Mouse (Mus musculus) lung, postnatal 36 days (tissue): ENCODE results near the gene Rbfox2.
"Not testable (repeated sequence)": the region's sequence is repeated elsewhere in the genome, so short reads cannot be mapped to it uniquely, and the experiment has no call there.

Source experiments
- DNase-seq: peaks from one replicate; pipeline ENCODE4 v3.0.0; 2022; ENCODE audit warnings: mixed read lengths

Gene Rbfox2

DNA sequence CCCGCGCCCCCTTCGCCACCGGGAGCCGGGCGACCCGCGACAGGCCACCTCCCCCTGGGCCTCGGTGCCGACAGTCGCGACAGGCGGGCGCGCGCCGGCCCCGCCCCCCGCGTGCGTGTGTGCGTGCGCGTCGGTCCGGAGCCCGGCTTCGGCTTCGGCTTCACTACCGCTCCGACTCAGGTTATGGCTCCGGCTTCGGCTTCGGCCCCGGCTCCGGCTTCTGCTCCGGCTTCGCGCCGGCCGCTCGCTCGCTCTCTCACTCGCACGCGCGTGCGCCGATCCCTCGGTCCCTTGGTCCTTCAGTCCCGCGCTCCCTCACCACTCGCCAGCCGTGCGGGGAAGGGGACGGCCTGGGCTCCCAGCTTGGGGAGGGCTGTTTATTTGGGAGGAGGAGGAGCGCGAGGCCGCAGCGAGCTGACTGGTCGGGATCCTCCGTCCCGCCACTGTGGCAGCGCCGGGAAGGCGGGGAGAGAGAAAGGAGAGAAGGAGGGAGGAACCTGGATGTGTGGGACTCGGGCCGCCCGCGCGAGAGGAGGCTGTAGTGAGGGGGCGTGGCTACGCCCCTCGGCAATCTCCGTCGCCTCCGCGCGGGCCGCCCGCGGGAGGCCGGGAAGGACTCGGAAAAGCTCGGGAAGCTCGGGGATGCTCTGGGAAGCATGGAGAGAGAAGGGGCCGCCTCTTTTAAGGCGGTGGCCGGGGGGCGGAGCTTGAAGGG, at the start of gene Rbfox2:
Rbfox2 (minus strand) TSS at position 458 of the 715 bp plus-strand sequence.
- peak; percentile 95 for DNase-seq

- no peak for DNase-seq
These were observed 49.5 kb upstream of the Rbfox2 start for GRCm38 (mm10) chr15:77356248-77356810.

DNA sequence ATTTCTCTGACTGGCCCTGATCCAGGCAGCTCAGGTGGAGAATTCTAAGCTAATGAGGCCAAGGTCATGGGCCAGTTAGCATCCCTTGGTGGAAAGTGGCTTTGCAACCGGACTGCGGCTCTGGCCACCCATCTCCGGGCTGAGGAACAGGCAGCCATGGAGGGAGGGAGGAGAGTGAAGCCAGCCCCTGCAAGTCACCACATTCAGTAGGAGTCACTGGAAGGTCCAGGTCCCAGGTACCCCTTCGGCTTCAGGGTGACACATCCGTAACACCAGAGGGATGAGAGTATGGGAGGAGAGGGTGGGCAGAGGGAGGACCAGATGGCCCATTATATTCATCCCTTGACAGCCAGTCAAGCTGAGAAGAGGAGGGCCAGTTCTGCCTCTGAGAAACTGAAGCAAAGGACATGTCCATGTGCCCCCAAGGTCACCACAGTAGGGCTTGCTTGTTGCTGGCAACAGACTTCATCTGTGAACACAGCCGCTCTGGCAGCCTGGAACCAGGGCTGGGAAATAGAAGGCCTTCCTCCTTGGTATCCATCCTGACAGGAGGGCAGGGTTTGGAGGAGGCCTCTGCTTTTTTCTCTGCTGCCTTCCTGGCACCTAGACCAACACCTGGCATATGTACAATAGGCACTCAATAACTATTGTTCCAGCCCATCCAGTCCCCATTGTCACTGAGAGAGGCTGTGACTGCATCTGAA, 48.2 kb upstream of the Rbfox2 start:
- no peak for DNase-seq

DNA sequence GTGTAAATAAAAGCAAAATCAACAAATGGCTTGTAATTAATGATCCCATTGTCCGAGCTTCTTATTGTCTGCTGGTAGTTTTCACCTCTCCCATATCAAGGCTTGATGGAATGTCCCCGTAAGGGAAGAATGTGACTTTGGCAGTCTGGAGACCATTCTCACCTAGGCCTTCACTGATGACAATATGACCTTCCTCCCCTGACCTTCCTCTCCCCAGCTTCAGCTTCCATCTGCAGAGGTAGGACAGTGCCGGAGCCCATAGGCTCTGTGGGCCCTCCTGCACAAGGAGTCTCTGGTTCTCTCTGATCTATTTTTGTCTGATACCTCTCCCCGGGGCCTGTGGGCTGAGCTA, 47.7 kb upstream of the Rbfox2 start:
- DNase-seq = no peak

- DNase-seq = no peak
These were observed 47.0 kb upstream of the Rbfox2 start for GRCm38 (mm10) chr15:77353764-77354163.

DNA sequence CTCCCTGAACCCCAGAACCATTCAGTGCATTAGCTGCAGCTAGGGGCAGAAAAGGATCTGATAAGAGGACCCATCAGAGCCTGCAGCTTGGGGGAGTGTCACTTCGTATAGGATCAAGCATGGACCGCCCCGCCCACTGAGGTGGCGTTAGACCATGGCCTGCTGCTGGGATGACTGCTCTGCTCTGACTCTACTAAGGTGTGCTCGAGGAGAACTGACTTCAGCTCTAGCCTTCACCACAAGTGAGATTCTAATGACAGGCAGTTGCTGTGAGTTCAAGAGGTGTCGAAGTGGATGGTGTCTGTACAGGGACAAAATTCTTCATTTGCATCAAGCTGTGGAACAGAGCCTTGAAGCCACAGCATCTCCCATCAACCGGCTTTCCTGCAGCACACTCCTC, 46.1 kb upstream of the Rbfox2 start:
- no peak for DNase-seq

- no peak for DNase-seq
These were observed 43.3 kb upstream of the Rbfox2 start for GRCm38 (mm10) chr15:77350117-77350516.

DNA sequence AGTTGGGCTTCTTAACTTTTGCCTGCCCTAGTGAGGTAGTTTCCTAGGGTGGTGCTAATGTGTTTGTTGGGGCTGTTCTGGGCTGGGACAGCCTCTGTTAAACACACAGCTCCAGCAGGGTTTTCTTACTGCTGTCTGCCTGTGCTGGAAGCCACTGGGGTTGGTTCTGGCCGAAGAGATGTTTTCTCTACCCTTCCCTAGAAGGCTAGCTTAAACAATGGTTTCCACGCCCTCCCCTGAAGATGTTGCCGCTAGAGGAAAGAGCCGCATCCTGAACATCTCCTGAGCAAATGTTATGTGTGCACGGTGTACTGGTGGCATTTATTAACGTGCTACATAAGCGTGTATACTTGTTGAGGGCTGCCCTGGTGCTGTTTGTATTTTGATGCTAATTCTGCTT, 41.3 kb upstream of the Rbfox2 start:
- no peak for DNase-seq

DNA sequence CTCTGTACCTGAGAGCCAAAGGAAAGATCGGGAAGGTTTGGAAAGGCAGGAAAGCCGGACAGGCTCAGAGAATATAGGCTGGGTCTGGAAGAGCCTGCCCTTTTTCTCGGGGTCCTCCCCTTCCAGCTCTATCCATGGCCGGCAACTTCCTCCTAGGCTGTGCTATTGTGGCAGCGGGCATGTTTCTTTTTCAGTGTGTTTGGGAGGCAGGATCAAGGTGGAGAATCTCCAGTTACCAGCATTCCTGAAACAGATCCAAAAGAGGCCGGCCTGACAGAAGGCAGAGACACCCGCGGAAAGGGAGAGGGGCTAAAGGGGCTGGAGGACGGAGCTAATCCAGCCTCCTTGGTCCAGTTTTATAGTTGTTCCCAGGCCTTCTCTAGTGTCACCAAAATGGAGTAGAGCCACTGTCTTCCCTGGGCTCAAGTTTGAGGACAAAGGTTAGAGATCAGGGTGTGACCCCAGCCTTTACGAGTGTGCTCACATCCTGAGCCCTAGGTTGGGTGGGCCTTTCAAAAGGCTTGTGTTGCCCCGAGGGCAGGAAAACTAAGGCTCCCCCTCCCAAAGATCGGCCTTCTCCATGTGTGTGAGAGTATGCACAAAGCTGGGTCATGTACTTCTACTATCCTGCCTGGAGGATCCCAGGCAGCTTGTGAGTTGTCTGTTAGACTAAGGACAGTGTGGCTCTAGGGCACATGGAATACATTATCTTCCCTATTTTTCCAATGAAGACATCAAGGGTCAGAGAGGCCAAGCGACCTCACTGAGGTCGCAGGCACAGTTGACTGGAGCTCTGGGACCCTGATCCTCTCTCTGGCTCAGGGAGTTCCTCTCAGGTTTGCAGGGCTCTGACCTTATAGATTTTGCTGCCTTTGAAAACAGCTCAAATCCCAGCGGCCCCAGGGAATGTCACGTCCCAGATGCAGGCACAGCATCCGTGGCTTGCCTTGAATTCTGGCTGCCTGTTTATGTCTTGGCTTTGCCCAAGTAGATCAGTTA, 37.6 kb upstream of the Rbfox2 start:
- peak; percentile 33 for DNase-seq

GRCm38 (mm10) chr15:77343527-77344091, 36.8 kb upstream of the Rbfox2 start:
- DNase-seq = peak; percentile 88

DNA sequence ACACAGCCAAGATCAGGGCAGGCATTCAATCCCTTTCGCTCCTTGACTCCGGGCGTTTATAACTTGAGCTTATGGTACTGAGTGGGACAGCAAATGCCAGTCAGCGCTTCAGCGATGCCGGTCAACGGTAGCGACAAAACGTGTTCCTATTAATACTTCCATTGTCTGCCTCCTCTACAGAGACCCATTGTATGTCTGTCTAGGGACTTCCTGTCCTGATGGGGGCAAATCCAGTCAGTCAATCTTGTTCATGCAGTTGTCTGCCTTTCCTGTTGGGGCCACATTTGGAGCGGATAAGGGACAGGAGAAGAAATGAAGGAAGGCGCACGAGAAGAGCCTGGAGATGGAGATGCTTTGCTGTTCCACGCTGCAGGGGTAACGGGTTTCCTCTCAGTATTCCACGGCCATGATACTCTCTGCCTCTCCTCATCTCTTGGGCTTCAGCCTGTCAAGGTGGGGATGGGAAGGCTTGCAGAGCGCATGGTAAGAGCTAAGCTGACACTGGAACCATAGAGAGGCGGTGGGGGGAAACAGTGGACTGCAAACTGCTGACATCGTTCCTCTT, 36.2 kb upstream of the Rbfox2 start:
- no peak for DNase-seq

DNA sequence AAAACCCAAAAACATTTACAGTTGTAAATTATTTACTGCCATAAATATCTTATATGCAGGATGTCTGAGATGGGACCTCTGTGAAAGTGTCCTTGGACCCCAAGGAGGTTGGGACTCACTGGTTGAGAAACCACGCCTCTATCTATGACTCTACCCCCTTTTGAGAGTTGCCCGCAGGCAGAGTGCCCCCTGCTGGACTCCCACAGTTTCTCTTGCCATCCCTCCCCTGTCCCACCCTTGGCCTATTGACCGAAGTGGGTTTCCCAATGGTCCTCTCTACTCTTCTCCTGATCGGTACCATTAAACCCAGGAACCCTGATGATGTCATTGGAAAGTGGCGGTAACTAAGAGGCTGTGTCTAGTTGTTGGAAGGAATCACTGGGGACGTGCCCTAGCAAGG, 35.2 kb upstream of the Rbfox2 start:
- DNase-seq = no peak

DNA sequence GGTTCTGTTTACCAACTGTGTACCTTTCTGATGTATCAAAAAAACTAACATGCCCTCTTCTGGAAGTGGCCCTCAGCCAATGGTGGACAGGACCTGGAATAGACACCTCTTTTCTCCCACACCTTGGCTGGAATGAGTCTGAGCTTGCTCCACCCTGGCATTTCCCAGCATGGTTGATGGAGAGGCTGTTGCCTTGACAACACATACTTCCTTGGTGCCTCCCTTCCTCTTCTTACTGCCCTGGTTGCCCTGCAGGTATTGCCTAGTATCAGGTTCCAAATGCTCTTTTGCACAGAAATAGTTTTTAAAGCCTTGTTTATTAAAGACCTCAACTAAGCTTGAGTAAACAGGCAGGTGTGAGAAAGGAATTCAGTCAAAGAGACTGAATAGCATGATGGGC, 33.8 kb upstream of the Rbfox2 start:
- DNase-seq = peak; percentile 53

GRCm38 (mm10) chr15:77338924-77339429, 32.2 kb upstream of the Rbfox2 start:
- no peak for DNase-seq

GRCm38 (mm10) chr15:77338451-77338850, 31.6 kb upstream of the Rbfox2 start:
- DNase-seq = peak; percentile 45

GRCm38 (mm10) chr15:77337926-77338325, 31.1 kb upstream of the Rbfox2 start:
- DNase-seq = no peak

- no peak for DNase-seq
These were observed 30.2 kb upstream of the Rbfox2 start for GRCm38 (mm10) chr15:77336968-77337341.

DNA sequence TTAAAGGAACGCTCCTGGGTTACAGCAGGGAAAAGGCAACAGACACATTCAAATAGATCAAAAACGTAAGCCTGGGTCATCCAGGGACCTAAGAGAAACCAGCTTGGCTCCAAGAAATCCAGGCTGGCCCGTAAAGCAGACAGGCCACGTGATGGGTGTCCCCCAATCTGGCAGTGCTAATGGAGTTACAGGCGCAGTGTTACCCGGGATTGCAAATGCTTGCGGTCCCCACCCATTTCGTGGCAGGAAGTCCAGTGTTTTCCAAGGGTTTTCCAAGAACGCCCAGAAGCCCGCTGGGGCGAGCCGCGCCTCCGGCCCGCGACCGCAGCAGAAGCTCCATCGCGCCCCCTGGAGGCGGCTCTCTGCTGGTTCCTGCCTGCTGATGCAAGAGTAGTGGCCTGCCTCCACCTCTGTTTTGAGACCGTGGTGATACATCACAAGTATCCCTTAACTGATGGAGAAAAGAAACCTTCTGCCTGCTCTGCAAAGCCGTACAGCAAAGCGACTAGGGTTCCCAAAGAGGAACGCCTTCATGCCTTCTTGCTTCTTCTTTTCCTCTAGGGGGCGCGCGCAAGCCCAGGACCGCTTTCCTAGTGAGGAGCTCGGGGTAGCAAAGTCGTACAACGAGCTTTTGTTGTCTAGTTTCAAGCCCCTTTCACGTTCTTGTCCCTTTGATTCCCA, 29.6 kb upstream of the Rbfox2 start:
- DNase-seq = peak; percentile 96

DNA sequence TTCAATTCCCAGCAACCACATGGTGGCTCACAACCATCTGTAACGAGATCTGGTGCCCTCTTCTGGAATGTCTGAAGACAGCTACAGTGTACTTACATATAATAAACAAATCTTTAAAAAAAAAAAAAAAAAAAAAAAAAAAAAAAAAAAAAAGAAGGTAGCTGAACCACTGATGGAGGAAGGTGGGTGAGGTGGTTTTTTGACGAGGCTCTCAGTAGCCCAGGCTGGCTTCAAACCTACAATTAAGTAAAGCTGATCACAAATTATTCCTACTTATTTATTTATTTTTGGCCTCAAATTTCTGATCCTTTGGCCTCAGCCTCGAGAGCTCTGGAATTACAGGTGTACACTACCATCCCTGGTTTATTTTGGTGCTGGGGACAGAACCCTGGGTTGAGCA, 28.4 kb upstream of the Rbfox2 start:
- DNase-seq = not testable (repeated sequence)

- DNase-seq = no peak
These were observed 25.6 kb upstream of the Rbfox2 start for GRCm38 (mm10) chr15:77332272-77332991.

DNA sequence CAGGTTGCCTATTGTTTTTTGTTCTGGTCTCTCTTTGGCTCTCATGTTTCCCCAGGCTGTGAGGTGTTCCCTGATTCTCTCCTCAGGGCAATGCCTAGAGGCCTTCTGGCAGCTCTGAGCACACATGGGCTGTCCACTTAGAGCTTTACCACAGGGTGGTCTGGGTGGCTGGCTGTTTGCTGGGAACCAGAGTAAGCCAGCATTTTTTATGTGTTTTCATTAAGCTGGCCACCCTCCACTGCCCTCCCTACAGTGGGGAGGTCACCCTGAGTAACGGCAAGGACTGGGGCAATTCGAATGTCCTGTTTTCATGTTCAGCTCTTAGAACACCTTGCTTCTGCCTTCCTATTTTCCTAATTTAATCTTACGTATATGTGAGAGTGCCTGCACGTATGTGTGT, 24.6 kb upstream of the Rbfox2 start:
- no peak for DNase-seq
